Mouse (Mus musculus) monocyte, adult 5-6 weeks (primary cell): ENCODE data around the gene Sh3bp1. TPM values are rescaled to one million over a fixed set of nuclear protein-coding genes. Genes with fewer than 3 reads are reported as not detected.

Experiments
- ATAC-seq: fragments of 153-309, 156-312 bp; replicated peaks from 2 replicates; pipeline ENCODE4 v1.8.0; 2017; ENCODE audit warnings: mild to moderate bottlenecking; ENCODE audit not compliant: low TSS enrichment, insufficient number of reproducible peaks, severe bottlenecking, poor library complexity, low FRiP score
- total RNA-seq: library from RNA; stranded (forward); fragments of 200-1000, 200-491, 200-594 nt; gene quantifications from 3 replicates; pipeline ENCODE4 v1.2.3, GENCODE M21; 2017

Gene Sh3bp1
- total RNA-seq, 1 experiment from 2014 or later: 18.5 TPM

GRCm38 (mm10) chr15:78930801-78931426, 31.3 kb downstream of the Sh3bp1 start:
- no peak for ATAC-seq

- peak; percentile 68 for ATAC-seq
Measured at GRCm38 (mm10) chr15:78931577-78931976, 32.0 kb downstream of the Sh3bp1 start.

DNA sequence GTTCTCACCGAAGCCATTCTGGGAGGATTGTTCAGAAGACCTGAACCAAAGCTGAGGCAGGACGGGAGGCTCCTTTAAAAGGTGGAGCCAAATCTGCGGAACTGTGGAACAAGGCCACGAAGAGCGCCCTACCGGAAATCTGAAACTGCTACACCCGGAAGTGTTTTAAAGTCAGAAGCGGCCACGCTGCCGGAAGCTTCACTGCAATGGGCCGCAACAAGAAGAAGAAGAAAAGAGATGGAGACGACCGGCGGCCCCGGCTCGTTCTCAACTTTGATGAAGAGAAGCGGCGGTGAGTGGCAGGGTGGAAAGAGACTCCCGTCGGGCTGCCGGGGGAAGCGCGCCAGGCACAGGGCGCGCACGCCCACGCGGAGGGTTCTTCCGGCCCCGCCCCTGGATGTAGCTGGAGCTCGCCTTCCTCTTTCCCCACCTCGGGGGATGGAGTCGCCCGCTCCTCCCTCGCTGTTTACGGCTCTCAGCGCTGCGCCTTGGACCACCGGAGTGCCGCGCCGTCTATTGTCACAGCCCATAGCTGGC, 35.3 kb downstream of the Sh3bp1 start, which contains the start of gene Nol12:
Nol12 (plus strand) TSS at position 150 of the 537 bp plus-strand sequence.
- peak; percentile 86 for ATAC-seq

DNA sequence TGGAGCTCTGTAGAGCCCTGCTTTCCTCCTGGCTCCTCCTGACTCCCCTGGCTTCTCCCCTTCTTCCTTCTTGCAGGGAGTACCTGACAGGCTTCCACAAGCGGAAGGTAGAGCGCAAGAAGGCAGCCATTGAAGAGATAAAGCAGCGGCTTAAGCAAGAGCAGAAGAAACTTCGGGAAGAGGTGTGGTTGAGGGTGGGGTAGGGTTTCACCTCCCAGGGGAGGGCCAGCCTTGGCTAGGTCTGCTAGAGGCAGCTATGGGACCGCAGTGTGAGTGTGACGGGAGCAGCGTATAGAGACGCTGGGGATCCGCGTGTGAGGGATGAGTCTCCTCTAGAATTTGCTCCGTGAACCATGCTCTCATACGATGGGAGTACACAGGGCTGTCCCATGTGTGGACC, 36.8 kb downstream of the Sh3bp1 start:
- ATAC-seq: no peak

DNA sequence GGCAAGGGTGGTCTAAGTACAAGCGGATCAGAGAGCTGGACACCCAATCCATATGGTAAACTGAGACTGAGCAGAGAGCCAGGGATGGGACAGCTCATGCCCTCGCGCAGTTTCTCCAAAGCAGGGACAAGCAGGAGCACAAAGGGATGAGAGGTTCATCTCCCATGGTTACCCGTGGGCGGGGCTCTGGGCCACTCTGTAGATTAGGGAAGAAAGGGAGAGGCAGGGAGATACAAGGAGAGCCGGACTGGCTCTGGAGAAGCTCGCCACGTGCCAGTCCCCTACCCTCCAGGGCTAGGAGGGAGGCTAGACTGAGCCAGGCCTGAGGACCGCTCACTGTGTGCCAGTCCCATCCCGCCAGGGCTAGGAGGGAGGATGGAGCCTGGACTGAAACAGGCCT, 37.7 kb downstream of the Sh3bp1 start:
- ATAC-seq: no peak

DNA sequence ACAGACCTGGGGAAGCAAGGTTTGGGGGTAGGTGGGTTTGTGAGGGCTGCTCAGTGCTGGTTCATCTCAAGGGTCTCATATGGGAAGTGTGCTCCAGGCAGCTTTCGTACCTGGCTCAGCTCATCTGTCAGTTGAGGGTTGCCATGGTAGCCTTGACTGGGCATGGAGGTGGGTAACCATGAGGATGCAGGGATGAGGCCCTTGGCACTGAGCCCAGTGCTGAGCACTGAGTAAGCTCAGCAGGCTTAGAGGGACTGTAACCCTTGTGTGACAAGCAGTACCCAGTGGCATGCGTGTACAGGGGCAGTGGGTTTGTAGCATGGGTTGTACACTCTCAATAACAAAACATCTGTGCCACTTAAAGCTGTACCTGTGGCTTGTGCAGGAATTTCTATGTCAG, 38.4 kb downstream of the Sh3bp1 start:
- ATAC-seq: no peak

- no peak for ATAC-seq
Measured at GRCm38 (mm10) chr15:78940325-78940724, 40.8 kb downstream of the Sh3bp1 start.

GRCm38 (mm10) chr15:78942663-78943062, 43.1 kb downstream of the Sh3bp1 start:
- ATAC-seq: peak; percentile 61

- no peak for ATAC-seq
Measured at GRCm38 (mm10) chr15:78946232-78946631, 46.7 kb downstream of the Sh3bp1 start.

- ATAC-seq: peak; percentile 93
Measured at GRCm38 (mm10) chr15:78947657-78948056, 48.1 kb downstream of the Sh3bp1 start, which contains the start of gene Triobp. Gene Triobp, plus strand, starts transcription at chr15:78947724.

- ATAC-seq: no peak
Measured at GRCm38 (mm10) chr15:78948152-78948725, 48.7 kb downstream of the Sh3bp1 start.

DNA sequence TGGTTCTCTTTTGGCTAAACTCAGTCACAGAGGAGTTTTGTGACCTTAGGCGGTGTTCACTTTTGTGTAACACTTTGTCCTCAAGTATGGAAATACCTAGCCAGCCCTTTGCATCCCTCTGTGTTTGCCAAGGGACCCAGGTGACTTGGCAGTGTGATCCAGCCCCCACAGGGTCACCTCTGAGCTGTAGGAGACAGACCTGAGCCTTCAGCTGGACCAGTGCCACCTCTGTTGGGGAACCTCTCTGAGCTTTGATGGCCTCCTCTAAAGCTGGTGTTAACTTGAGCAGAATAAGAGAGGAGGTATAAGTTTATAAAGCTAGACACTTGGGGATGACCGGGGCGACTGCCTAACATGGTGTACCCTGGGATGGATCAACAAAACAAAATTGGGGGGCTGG, 49.3 kb downstream of the Sh3bp1 start:
- no peak for ATAC-seq

- ATAC-seq: no peak
Measured at GRCm38 (mm10) chr15:78955663-78956062, 56.1 kb downstream of the Sh3bp1 start.

DNA sequence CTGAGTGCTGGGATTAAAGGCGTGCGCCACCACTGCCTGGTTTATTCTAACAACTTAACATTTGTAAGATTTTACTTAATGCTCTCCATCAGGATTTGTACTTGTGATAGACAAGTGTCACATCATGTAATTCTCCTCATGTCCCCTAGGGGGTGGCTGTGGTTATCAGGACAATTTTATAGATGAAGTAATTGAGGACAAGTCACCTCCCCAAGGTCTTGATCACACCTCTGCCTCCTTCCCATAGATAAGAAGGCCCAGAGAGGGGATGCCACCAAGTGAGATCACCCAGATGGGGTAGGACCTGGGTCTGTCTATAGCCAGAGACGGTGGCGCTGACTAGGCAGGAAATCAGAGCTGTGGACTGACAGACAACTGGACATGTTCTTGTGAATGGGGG, 56.8 kb downstream of the Sh3bp1 start:
- ATAC-seq: 0 out of 2 replicates have a peak, but pooled peaks have one; percentile 49

DNA sequence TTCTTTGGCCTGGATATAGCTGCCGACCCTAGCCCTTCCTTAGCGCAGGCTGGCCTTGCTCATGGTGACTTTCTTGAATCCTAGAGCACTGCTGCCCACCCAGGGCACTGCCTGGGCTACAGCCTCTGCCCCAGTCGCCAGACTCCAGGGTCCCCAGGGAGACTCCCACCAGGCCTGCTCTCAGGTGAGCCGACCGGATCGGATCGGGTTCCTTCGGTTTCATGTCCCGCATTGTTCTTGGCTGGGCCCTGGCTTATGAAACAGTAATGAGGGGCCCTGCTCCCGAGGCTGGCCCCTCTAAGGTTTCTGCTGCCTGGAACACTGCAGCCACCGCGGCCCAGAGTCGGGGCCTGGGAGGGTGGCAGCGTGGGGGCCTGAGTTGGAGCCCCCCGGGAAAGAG, 57.5 kb downstream of the Sh3bp1 start:
- ATAC-seq: no peak

DNA sequence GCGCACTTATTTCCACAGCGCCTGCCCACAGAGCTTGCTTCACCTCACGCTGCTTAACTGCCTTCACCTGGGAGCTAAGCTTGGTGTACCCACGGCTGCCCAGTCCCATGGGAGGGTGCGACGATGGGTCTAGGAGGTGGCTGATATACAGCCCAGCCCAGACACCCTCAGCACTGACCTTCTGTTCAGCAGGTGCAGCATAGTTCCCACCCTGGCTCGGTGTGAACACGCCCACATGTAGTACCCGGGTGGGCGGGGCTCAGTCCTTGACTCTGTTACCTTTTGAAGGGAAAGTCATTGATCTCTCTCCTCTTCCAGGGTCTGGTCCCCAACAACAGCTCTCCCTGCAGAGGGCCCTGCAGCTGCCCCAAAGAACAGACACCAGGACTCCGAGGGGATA, 60.0 kb downstream of the Sh3bp1 start:
- no peak for ATAC-seq

GRCm38 (mm10) chr15:78960088-78960487, 60.5 kb downstream of the Sh3bp1 start:
- ATAC-seq: no peak
